Mouse (Mus musculus): ENCODE results near the gene Adamts6. TPM values are rescaled to one million over a fixed set of nuclear protein-coding genes. Genes with fewer than 3 reads are reported as not detected.

The Adamts6 gene
- total RNA-seq, 2 experiments from 2014 or later, result 0.67 to 1.2 TPM

DNA sequence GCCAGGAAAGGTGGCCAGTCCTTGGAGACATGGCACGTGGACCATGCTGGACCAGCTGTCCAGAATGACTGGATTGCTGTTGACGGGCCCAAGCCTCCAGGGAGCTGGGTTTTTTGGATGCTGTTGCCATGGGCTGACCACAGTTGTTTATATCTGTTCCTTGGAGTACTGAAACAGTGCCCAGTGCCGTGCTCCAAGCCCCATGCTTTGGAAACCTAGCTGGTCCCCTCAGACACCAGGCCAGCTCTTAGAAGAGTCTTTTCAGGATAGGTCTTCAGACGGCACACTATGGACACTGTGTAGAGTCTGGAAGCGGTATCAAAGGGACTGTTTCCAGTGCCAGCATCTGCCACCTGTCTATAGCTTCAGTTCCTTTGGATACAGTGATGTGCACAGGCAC, 223.1 kb downstream of the Adamts6 start:
- intact Hi-C loops (cut with DNase I), result no loop called here
- DNase-seq, result peak in 1 of 2 experiments; percentile 52

DNA sequence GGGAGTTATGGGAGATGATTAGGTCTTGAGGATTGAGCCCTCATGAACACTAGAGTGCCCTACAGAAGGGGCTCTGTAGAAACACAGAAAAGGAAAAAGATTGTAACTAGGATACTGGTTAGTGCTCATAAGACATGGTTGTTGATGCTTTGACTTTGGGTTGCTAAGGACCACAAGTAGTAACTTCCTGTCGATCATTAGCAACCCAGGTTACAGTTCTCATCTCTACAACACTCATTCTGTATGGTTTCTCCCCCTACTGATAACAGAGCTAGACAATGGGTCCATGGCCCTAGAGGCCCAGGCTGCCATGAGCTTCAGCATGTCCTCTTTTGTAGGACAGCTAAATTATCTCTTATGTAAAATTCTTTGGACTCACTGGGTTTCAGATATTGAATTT, 227.4 kb downstream of the Adamts6 start:
- intact Hi-C loops (cut with DNase I), result no loop called here
- no peak for DNase-seq

- intact Hi-C loops (cut with DNase I), result no loop called here
- DNase-seq, result no peak
Observed at GRCm38 (mm10) chr13:104516146-104516545, 228.5 kb downstream of the Adamts6 start.

DNA sequence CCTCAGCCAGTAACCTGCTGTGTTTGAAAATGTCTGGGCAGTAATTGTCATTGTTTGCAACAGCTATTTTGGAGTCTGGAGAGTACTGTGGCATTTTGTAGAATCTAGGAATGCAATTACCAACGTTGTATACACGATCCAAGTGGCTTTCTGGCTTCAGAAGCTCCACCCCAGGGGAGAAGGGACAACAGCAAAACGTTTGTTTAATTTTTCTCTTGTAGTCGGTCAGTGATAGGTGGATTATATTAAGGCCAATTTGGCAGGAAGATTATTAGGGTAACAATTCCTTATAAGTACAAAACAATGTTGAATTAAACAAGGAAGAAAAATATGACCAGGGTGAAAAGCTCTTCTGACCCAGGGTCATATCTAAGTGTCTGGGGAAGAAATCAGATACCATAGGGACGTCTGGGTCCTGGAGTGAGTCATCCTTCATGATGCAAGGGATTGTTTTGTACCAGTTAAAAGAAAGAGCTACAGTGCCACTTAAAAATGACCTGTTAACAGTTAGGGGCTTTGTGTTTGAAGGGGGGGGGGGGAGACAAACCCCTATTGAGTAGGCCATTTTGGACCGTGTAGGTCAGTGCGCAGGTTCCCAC, 229.2 kb downstream of the Adamts6 start:
- no peak for DNase-seq
- intact Hi-C loops (cut with DNase I), result no loop called here

- no peak for DNase-seq
- intact Hi-C loops (cut with DNase I), result no loop called here
Observed at GRCm38 (mm10) chr13:104517638-104518311, 230.1 kb downstream of the Adamts6 start.

- DNase-seq, result peak; percentile 73 to 86
- intact Hi-C loops (cut with DNase I), result no loop called here
Observed at GRCm38 (mm10) chr13:104518312-104519005, 230.8 kb downstream of the Adamts6 start.

DNA sequence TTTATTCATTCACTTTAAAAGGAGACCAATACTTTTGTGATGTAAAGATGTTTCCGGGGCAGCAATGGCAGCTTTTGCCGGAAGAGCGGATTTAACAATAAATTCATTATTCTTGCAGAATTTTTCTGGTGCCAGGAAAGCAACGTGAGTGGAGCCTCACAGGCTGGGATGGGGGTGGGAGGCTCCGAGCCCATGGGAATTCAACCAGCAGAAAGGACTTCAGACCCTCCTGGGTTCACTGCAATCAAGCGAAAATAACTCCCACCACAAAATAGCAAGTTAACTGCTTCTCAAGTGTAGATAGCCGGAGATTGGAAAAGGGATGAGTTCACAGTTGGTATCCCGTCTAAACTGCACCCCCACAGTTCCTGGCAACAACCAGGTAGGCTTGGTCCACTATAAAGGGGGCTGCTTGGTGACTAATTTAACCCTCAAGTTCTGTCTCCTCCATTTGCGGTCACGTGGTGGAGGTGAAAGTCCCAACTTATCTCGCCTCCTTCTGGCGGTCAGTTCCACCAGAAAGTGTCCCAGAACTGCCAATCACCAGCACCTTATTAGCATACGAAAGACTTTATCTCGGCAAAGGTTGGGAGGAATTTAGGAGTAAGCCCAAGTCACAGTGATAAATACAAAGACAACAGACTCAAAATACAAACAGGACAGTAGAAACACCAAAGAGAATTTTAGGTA, 231.5 kb downstream of the Adamts6 start:
- no peak for DNase-seq
- intact Hi-C loops (cut with DNase I), result no loop called here

DNA sequence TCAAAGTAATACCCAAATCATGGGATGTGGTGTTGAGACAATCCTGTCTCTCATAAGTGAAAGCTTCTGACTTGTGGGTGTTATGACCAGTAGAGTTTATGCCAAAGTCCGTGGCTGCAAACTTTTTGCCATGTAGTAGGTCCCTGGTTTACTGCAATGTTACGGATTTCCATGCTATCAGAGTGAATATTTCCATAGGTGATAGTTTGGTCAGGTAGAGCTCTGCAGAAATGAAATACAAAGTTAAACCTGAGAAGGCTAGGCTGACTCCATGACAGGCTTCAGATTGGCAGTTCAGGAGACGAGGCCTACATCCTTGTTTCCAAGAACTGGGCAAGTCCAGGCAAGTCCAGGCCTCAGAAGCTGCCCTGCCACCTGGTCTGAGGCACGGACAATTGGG, 232.3 kb downstream of the Adamts6 start:
- DNase-seq, result no peak
- intact Hi-C loops (cut with DNase I), result no loop called here

DNA sequence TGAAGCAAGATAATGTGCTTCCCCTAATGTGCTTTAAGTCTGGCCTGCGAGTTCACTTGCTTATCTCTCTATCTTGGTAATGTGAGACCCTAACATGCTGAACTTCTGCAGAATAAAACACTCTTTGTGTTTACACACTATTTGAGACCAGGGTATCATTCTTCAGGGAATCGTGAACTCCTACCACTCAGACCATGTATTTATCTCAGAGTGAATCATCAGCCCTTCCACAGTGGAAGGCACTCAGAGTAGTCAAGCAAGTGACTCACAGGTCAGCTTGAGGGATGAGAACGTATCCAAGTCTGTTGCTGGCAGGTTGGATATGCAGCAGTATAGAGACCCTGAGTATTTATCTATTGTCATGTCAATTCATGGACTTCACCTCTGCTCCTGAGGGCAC, 232.8 kb downstream of the Adamts6 start:
- intact Hi-C loops (cut with DNase I), result no loop called here
- DNase-seq, result no peak

DNA sequence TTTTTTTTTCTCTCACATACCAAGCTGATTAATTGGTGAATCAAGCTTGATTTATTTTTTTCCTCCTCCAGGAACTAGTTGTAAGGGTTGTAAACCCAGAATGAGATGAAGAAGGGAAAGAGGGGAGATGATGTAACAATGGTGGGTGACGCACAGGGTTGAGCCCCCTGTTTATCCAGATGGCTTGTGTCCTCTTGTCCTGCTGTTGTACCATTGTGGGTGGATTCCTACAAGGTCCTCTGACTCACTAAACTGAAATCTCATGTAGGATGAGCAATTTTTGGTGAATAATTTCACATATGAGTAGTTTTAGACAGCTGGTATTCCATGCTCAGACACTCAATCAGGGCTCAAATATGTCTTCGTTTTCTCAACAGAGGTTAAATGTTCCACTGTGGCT, 233.9 kb downstream of the Adamts6 start:
- intact Hi-C loops (cut with DNase I), result no loop called here

DNA sequence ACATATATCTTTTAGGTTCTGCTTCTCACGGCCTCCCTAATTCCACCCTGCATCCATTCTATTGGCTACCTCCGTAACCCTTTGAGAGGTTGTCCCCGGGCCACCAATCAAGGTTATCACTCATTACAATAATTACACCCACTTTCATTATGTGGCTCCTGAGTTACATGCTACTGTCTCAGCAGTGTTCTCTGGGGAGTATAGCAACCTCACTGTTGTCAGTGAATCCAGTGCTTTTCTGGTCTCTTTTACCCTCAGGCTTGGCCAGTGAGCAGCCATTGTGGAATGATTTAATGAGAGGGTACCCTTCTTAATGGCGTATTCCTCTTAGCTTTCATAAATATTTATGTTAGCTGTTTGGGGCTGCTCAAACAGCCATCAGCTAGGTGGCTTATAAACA, 238.0 kb downstream of the Adamts6 start:
- intact Hi-C loops (cut with DNase I), result no loop called here
- no peak for DNase-seq

More for the DNA sequence above, 233.9 kb downstream of the Adamts6 start:
- no peak for DNase-seq

DNA sequence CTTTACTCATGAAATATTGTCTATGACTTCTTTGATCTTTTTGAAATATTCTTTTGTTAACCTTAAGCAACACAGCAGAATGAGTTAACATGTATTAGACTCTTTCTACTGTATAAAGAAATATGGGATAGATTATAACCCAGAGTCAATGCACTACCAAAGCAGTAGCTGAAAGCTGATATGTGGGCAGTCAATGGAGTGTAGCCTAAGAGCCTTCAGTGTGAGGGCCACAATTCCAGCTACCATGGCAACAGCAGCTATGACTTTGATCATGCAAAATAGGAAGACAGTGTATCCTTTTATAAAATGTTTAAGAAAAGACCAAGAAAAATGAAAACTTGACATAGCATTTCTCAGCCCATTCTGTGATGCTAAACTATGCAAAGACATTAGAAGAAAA, 241.6 kb downstream of the Adamts6 start:
- intact Hi-C loops (cut with DNase I), result no loop called here
- no peak for DNase-seq

- no peak for DNase-seq
- intact Hi-C loops (cut with DNase I), result no loop called here
Observed at GRCm38 (mm10) chr13:104531841-104532240, 244.2 kb downstream of the Adamts6 start.

DNA sequence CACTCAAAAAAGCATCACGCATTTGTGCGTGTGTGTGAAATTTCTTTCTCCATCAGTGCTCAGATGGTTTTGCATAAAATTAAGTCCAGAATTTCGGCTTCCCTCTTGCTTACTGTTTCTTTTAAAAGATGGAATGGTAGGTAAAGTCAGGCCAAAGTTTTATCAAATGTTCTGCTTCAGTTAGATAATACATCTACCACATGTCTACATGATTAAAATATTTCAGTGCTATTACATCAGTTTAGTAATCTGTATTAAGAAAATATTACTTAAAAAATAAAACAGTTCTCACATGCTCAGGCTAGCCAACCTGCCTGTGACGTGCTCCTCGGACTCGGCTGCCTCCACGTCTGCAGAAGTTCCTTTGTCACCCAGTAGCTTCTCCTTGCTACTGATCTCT, 245.1 kb downstream of the Adamts6 start:
- intact Hi-C loops (cut with DNase I), result no loop called here

GRCm38 (mm10) chr13:104533806-104534495, 246.3 kb downstream of the Adamts6 start:
- intact Hi-C loops (cut with DNase I), result no loop called here
- DNase-seq, result no peak

More for the DNA sequence above, 245.1 kb downstream of the Adamts6 start:
- DNase-seq, result no peak

- no peak for DNase-seq
- intact Hi-C loops (cut with DNase I), result no loop called here
Observed at GRCm38 (mm10) chr13:104540861-104541398, 253.3 kb downstream of the Adamts6 start.

GRCm38 (mm10) chr13:104542123-104542758, 254.6 kb downstream of the Adamts6 start:
- no peak for DNase-seq
- intact Hi-C loops (cut with DNase I), result no loop called here

DNA sequence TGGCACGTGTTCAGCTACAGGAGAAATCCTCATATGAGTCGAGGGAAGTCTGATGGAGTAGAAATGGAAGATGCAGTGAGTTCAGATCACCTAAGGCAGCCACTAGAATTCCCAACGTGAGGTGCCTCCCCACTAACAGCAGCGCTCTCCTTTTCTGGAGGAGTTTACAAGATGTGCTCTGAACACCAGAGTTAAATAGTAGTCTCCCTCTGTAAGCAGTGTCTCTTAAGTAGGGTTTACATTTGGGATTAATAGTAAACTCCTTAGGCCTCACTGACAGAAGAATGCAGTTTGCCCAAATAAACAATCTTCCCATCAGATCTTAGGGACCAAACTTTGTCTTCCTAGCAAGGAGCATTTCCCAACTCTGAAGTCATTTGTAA, 255.1 kb downstream of the Adamts6 start:
- intact Hi-C loops (cut with DNase I), result no loop called here
- no peak for DNase-seq
